Mouse (Mus musculus): ENCODE measurements around the gene Sox18. TPM values are rescaled to one million over a fixed set of nuclear protein-coding genes. Genes with fewer than 3 reads are reported as not detected.

Sox18 gene
- polyA plus RNA-seq (2014; fragmentation: Nextera tagmentation; extraction: Ambion mirVana): 10.6 and 16.3 TPM in 2 replicates

DNA sequence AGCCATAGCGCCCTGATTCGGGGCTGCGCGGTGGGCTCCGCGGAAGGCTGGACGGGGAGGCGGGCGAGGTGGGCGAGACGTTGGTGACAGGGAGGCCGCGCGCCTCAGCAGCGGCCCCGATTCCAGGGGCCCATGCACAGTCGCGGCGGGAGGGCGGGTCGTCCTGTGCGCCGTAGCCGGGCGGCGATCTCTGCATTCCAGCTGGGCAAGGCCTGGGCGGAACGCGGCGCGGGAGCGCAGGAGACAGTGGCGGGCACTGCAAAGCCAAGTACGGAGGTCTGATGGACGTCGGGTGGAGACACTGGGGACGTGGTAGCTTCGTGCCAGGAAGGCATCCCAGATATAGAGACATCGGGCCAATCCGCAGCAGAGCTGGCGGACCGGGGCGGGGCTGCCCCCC is at the start of gene Sox18:
Sox18 (minus strand) TSS at position 315 of the 400 bp plus-strand sequence.
- Histone ChIP-seq H3K4me1 (ENCODE audit: control insufficient read depth, insufficient read depth, low read length) (0 out of 2 replicates have a peak, but pooled peaks cover 9% of the 10 kb centered on the region), H3K27ac (replicated peaks; ENCODE audit: low read depth, low read length) (0 out of 2 replicates have a peak within 1 kb of the TSS, but pooled peaks have one; percentile 13), H3K4me2 (ENCODE audit: low read length) (peak within 1 kb of the TSS; percentile 52), H3K36me3 (ENCODE audit: control insufficient read depth, insufficient read depth, low read length) (no peaks in the 10 kb centered on the region), H3K9ac (replicated peaks; ENCODE audit: low read length) (peak within 1 kb of the TSS; percentile 10; the same call in 1 of the 2 replicates), H3K4me3 (replicated peaks; ENCODE audit: low read depth, low read length) (peak within 1 kb of the TSS; percentile 28), H3K9me3 (ENCODE audit: control insufficient read depth, low read length) (no peaks in the 10 kb centered on the region), H3K27me3 (ENCODE audit: control insufficient read depth, insufficient read depth, low read length) (peaks cover 54% of the 10 kb centered on the region)
- ATAC-seq (ENCODE audit: low FRiP score, low TSS enrichment) (no peak), DNase-seq (peak; percentile 27)
- WGBS: under 1% methylated on average over 43 of the region's 43 CpGs

DNA sequence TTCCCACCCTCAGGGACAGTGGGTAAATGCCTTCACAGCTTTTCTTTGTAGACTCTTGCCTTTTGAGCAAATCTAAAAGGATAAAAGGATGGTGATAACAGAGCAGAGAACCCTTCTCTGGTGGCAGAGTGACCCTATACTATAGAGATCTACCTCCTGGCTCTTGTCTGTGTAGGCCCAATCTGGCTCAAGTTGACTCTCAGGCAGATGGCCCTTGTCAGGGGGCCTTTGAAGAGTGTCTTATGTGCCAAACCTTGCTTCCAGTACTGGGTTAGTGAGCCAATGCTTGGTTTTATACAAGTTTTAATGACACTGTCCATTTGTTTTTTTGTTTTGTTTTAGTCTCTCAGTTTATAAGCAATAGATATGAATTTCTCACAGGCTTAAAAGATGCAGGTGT is 49.8 kb upstream of the Sox18 start:
- no peak overlapping the region for H3K27ac ChIP-seq (replicated peaks; ENCODE audit: low read depth, low read length)
- no peak overlapping the region for H3K9ac ChIP-seq (replicated peaks; ENCODE audit: low read length)
- DNase-seq (no peak), ATAC-seq (ENCODE audit: low FRiP score, low TSS enrichment) (no peak)
- no peaks in the 10 kb centered on the region for H3K27me3 ChIP-seq (ENCODE audit: control insufficient read depth, insufficient read depth, low read length)
- no peak overlapping the region for H3K4me2 ChIP-seq (ENCODE audit: low read length)
- peaks cover 12% of the 10 kb centered on the region for H3K4me1 ChIP-seq (ENCODE audit: control insufficient read depth, insufficient read depth, low read length)
- no peak overlapping the region for H3K4me3 ChIP-seq (replicated peaks; ENCODE audit: low read depth, low read length)
- no peaks in the 10 kb centered on the region for H3K9me3 ChIP-seq (ENCODE audit: control insufficient read depth, low read length)
- H3K36me3 ChIP-seq (ENCODE audit: control insufficient read depth, insufficient read depth, low read length): peaks cover 42% of the 10 kb centered on the region

DNA sequence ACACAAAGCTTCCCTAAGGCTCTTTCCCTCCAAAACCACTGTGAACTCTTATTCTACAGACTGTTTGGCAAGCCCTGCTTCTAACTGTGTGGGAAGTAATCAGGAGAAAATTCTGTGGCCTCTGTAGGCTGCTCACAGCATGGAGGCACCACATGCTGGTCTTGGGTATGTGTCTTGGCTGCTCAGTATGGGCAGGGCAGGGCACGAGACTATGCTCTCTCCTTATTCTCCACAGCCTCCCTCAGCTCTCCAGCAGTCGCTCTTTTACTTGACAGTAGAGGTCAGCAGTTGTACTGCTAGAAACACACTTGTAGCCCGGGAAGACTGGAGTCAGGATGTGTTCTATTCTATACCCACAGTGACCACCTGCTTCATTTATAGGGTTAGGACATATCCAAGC is 48.6 kb upstream of the Sox18 start:
- no peaks in the 10 kb centered on the region for H3K27me3 ChIP-seq (ENCODE audit: control insufficient read depth, insufficient read depth, low read length)
- ATAC-seq (ENCODE audit: low FRiP score, low TSS enrichment) (no peak), DNase-seq (peak; percentile 16)
- H3K4me1 ChIP-seq (ENCODE audit: control insufficient read depth, insufficient read depth, low read length): peaks cover 19% of the 10 kb centered on the region
- H3K9ac ChIP-seq (replicated peaks; ENCODE audit: low read length): no peak overlapping the region
- WGBS: 43% methylated on average over 3 of the region's 3 CpGs
- H3K27ac ChIP-seq (replicated peaks; ENCODE audit: low read depth, low read length): no peak overlapping the region
- H3K4me3 ChIP-seq (replicated peaks; ENCODE audit: low read depth, low read length): no peak overlapping the region
- H3K36me3 ChIP-seq (ENCODE audit: control insufficient read depth, insufficient read depth, low read length): peaks cover 39% of the 10 kb centered on the region
- H3K9me3 ChIP-seq (ENCODE audit: control insufficient read depth, low read length): no peaks in the 10 kb centered on the region
- no peak overlapping the region for H3K4me2 ChIP-seq (ENCODE audit: low read length)

DNA sequence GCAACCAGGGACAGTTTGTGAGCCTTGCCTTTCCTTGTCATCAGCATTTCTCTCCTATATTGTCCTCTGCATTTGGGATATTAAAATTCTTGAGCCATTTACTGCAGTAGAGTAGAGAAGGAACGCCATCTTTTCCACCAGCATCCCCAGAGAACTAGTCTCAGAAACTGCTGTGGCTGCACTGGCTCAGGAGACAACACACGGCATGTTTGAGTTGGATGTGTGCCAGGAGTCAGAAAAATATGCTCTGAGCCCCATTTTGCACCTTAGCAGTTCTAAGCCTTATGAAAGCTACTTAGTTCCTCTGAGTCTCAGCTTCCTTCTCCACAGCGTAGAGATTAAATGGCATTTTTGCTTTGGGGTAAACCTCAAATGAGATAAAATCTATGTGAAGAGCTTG is 45.6 kb upstream of the Sox18 start:
- H3K4me3 ChIP-seq (replicated peaks; ENCODE audit: low read depth, low read length): peak overlapping the region; percentile 54
- H3K4me2 ChIP-seq (ENCODE audit: low read length): peak overlapping the region; percentile 73
- ATAC-seq (ENCODE audit: low FRiP score, low TSS enrichment) (no peak), DNase-seq (peak; percentile 39)
- 53% methylated on average over 3 of the region's 3 CpGs for WGBS
- no peaks in the 10 kb centered on the region for H3K27me3 ChIP-seq (ENCODE audit: control insufficient read depth, insufficient read depth, low read length)
- no peak overlapping the region for H3K9ac ChIP-seq (replicated peaks; ENCODE audit: low read length)
- no peak overlapping the region for H3K27ac ChIP-seq (replicated peaks; ENCODE audit: low read depth, low read length)
- H3K4me1 ChIP-seq (ENCODE audit: control insufficient read depth, insufficient read depth, low read length): peaks cover 41% of the 10 kb centered on the region
- H3K36me3 ChIP-seq (ENCODE audit: control insufficient read depth, insufficient read depth, low read length): peaks cover 36% of the 10 kb centered on the region
- no peaks in the 10 kb centered on the region for H3K9me3 ChIP-seq (ENCODE audit: control insufficient read depth, low read length)

DNA sequence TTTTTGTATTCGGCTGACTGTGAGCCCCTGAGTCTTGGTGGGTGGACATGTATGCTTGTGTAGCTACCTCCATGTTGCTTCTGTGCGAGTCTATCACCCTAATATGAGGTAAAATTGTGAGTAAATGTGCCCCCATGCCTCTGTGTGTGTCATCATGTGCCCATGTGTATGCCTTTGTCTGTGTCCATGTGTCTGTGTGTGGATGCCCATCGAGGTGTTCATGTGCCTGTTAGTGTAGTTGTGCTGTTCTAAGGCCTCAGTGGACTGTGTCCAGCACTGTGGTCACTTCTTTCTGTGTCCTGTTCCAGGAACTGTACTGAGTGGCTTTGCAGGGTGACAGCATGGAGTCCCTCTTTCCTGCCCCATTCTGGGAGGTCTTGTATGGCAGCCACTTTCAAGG is 43.9 kb upstream of the Sox18 start:
- WGBS: 38% methylated on average over 3 of the region's 3 CpGs
- H3K36me3 ChIP-seq (ENCODE audit: control insufficient read depth, insufficient read depth, low read length): peaks cover 25% of the 10 kb centered on the region
- peak overlapping the region; percentile 59 for H3K9ac ChIP-seq (replicated peaks; ENCODE audit: low read length)
- H3K4me2 ChIP-seq (ENCODE audit: low read length): peak overlapping the region; percentile 73
- peak overlapping the region; percentile 94 for H3K27ac ChIP-seq (replicated peaks; ENCODE audit: low read depth, low read length)
- H3K27me3 ChIP-seq (ENCODE audit: control insufficient read depth, insufficient read depth, low read length): no peaks in the 10 kb centered on the region
- H3K9me3 ChIP-seq (ENCODE audit: control insufficient read depth, low read length): no peaks in the 10 kb centered on the region
- DNase-seq (no peak), ATAC-seq (ENCODE audit: low FRiP score, low TSS enrichment) (no peak)
- H3K4me3 ChIP-seq (replicated peaks; ENCODE audit: low read depth, low read length): peak overlapping the region; percentile 54
- peaks cover 41% of the 10 kb centered on the region for H3K4me1 ChIP-seq (ENCODE audit: control insufficient read depth, insufficient read depth, low read length)

DNA sequence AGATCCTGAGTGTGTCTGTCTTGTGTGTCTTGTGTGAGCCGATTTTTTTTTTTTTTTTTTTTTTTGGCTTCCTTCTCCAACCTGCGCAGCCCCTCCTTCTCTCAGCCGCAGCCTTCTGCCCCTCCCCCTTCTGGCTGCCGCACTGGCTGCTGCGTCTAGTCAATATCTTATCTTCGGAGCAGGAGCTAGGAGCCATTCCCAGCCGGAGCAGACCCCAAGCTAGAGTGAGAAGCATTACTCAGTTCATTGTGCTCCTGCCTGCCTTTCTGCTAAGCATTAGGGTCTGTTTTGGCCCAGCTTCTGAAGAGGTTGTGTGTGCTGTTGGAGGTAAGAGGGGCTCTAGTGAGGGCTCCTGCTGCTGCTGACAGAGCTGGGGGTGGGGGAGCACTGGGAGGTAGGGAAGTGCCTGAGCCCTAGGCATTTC is 43.5 kb upstream of the Sox18 start, which contains the start of gene Oprl1:
Oprl1 (plus strand) TSS at position 114 of the 424 bp plus-strand sequence.
- peak within 1 kb of the TSS; percentile 73 for H3K4me2 ChIP-seq (ENCODE audit: low read length)
- peak within 1 kb of the TSS; percentile 94 for H3K27ac ChIP-seq (replicated peaks; ENCODE audit: low read depth, low read length)
- peak; percentile 79 for ATAC-seq (ENCODE audit: low FRiP score, low TSS enrichment)
- H3K4me1 ChIP-seq (ENCODE audit: control insufficient read depth, insufficient read depth, low read length): peaks cover 41% of the 10 kb centered on the region
- no peaks in the 10 kb centered on the region for H3K27me3 ChIP-seq (ENCODE audit: control insufficient read depth, insufficient read depth, low read length)
- peaks cover 21% of the 10 kb centered on the region for H3K36me3 ChIP-seq (ENCODE audit: control insufficient read depth, insufficient read depth, low read length)
- H3K9me3 ChIP-seq (ENCODE audit: control insufficient read depth, low read length): no peaks in the 10 kb centered on the region
- DNase-seq: peak; percentile 88
- WGBS: 1% methylated on average over 7 of the region's 7 CpGs
- H3K4me3 ChIP-seq (replicated peaks; ENCODE audit: low read depth, low read length): peak within 1 kb of the TSS; percentile 54
- H3K9ac ChIP-seq (replicated peaks; ENCODE audit: low read length): peak within 1 kb of the TSS; percentile 59

DNA sequence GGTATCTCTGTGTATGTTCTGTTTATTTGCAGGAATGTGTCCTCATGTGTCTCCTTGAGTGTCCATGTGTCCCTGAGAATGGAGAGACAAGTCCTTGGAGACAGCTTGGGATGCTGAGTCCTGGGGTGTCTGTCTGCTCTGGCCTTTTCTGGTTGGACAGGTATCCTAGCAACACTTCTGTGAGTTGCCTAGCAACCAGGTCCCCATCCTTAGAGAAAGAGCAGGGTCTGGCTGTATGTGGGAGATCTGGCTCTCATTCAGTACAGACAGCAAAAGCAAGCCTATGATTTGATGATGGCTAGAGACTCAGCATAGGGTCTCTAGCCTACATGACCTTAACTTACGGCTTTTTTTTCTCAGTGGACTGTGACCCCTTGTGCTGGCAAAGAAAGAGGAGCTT is 42.3 kb upstream of the Sox18 start:
- Histone ChIP-seq H3K4me1 (ENCODE audit: control insufficient read depth, insufficient read depth, low read length) (peaks cover 41% of the 10 kb centered on the region), H3K9me3 (ENCODE audit: control insufficient read depth, low read length) (no peaks in the 10 kb centered on the region), H3K27ac (replicated peaks; ENCODE audit: low read depth, low read length) (peak overlapping the region; percentile 94), H3K27me3 (ENCODE audit: control insufficient read depth, insufficient read depth, low read length) (no peaks in the 10 kb centered on the region), H3K36me3 (ENCODE audit: control insufficient read depth, insufficient read depth, low read length) (peaks cover 9% of the 10 kb centered on the region), H3K9ac (replicated peaks; ENCODE audit: low read length) (peak overlapping the region; percentile 59; the same call in 1 of the 2 replicates), H3K4me2 (ENCODE audit: low read length) (peak overlapping the region; percentile 73), H3K4me3 (replicated peaks; ENCODE audit: low read depth, low read length) (peak overlapping the region; percentile 54)
- WGBS: 16% methylated on average over 1 of the region's 1 CpGs
- ATAC-seq (ENCODE audit: low FRiP score, low TSS enrichment): peak; percentile 70
- peak; percentile 85 for DNase-seq

DNA sequence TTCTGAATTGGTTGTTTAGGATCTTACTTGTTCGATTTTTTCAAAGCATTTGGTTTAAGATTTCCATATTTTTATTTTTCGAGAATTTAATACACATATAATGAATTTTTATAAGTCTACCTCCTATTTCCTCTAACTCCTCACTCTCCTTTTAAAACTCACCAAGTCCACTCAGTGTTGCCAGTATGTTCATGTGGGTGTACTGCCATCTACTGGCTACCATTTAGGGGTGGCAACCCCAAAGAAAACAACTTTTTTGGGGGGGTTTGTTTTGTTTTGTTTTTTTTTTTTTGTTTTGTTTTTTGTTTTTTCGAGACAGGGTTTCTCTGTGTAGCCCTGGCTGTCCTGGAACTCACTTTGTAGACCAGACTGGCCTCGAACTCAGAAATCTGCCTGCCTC is 35.2 kb upstream of the Sox18 start:
- no peaks in the 10 kb centered on the region for H3K4me1 ChIP-seq (ENCODE audit: control insufficient read depth, insufficient read depth, low read length)
- ATAC-seq (ENCODE audit: low FRiP score, low TSS enrichment) (no peak), DNase-seq (peak; percentile 58)
- H3K9me3 ChIP-seq (ENCODE audit: control insufficient read depth, low read length): no peaks in the 10 kb centered on the region
- no peak overlapping the region for H3K4me3 ChIP-seq (replicated peaks; ENCODE audit: low read depth, low read length)
- no peaks in the 10 kb centered on the region for H3K36me3 ChIP-seq (ENCODE audit: control insufficient read depth, insufficient read depth, low read length)
- H3K4me2 ChIP-seq (ENCODE audit: low read length): no peak overlapping the region
- WGBS: 41% methylated on average over 4 of the region's 4 CpGs
- H3K9ac ChIP-seq (replicated peaks; ENCODE audit: low read length): no peak overlapping the region
- no peaks in the 10 kb centered on the region for H3K27me3 ChIP-seq (ENCODE audit: control insufficient read depth, insufficient read depth, low read length)
- H3K27ac ChIP-seq (replicated peaks; ENCODE audit: low read depth, low read length): no peak overlapping the region

DNA sequence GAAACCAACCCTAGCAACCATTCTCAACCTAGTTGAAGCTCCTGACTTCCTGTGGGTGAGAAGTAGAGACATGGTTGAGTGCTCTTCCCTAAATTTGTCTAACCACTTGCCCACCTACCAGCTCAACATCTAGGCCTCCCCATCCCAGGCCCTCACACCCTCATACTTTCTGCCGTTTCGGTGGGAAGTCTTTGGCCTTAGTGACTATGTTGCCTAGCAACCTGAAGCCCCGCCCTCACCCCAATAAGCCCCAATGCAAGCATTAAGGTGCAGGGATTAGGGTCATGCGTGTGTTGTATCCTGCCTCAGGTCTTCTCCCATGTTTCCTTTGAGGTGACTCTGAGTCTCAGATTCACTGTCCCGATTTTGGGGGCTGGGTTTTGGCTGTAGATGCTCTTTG is 26.8 kb upstream of the Sox18 start, which contains the start of gene Lkaaear1:
Lkaaear1 (minus strand) TSS at position 202 of the 400 bp plus-strand sequence.
- no peak within 1 kb of the TSS for H3K4me2 ChIP-seq (ENCODE audit: low read length)
- H3K27me3 ChIP-seq (ENCODE audit: control insufficient read depth, insufficient read depth, low read length): no peaks in the 10 kb centered on the region
- H3K36me3 ChIP-seq (ENCODE audit: control insufficient read depth, insufficient read depth, low read length): no peaks in the 10 kb centered on the region
- 35% methylated on average over 5 of the region's 5 CpGs for WGBS
- no peak within 1 kb of the TSS for H3K4me3 ChIP-seq (replicated peaks; ENCODE audit: low read depth, low read length)
- ATAC-seq (ENCODE audit: low FRiP score, low TSS enrichment): no peak
- H3K9me3 ChIP-seq (ENCODE audit: control insufficient read depth, low read length): no peaks in the 10 kb centered on the region
- H3K9ac ChIP-seq (replicated peaks; ENCODE audit: low read length): no peak within 1 kb of the TSS
- H3K27ac ChIP-seq (replicated peaks; ENCODE audit: low read depth, low read length): no peak within 1 kb of the TSS
- H3K4me1 ChIP-seq (ENCODE audit: control insufficient read depth, insufficient read depth, low read length): peaks cover 4% of the 10 kb centered on the region; the same call in 1 of the 2 replicates
- no peak for DNase-seq
